Mouse (Mus musculus) MEL (cell line): ENCODE measurements at regions not wholly inside any gene's neighbourhood (a gene's known extent, or its start where the extent isn't known, plus 50 kb on each side); places are given as distances from the start of the nearest gene placed in this dataset.

Experiments used
- CTCF ChIP-seq, 3 experiments: IDR thresholded peaks in 2 of 3; conservative IDR thresholded peaks in 1 of 3; 2 replicates each; pipeline ENCODE4 v1.5.1; 2011 to 2012; ENCODE audit warnings: low read length in 3 of 3, low read depth in 2 of 3, mild to moderate bottlenecking in 2 of 3, improper control_type of control experiment in 1 of 3, inconsistent platforms in 1 of 3, mixed read lengths in 1 of 3, moderate library complexity in 1 of 3; ENCODE audit not compliant: control insufficient read depth in 1 of 3, insufficient read depth in 1 of 3, poor library complexity in 1 of 3, severe bottlenecking in 1 of 3
- EP300 ChIP-seq, 2 experiments: IDR thresholded peaks; 2 replicates each; pipeline ENCODE4 v1.6.1; 2011; ENCODE audit warnings: improper control_type of control experiment in 2 of 2, low read length in 2 of 2, low read depth in 1 of 2, mild to moderate bottlenecking in 1 of 2
- MAZ ChIP-seq: IDR thresholded peaks from 2 replicates; pipeline ENCODE4 v1.6.1; 2012; ENCODE audit warnings: low read depth, mild to moderate bottlenecking, inconsistent platforms, low read length, improper control_type of control experiment
- POLR2A ChIP-seq, 2 experiments: IDR thresholded peaks; 2 replicates each; pipeline ENCODE4 v1.6.1; 2011 to 2012; ENCODE audit warnings: low read length in 2 of 2, mild to moderate bottlenecking in 2 of 2, control low read depth in 1 of 2, improper control_type of control experiment in 1 of 2, low read depth in 1 of 2, moderate library complexity in 1 of 2; ENCODE audit not compliant: control insufficient read depth in 1 of 2, insufficient read depth in 1 of 2, poor library complexity in 1 of 2

DNA sequence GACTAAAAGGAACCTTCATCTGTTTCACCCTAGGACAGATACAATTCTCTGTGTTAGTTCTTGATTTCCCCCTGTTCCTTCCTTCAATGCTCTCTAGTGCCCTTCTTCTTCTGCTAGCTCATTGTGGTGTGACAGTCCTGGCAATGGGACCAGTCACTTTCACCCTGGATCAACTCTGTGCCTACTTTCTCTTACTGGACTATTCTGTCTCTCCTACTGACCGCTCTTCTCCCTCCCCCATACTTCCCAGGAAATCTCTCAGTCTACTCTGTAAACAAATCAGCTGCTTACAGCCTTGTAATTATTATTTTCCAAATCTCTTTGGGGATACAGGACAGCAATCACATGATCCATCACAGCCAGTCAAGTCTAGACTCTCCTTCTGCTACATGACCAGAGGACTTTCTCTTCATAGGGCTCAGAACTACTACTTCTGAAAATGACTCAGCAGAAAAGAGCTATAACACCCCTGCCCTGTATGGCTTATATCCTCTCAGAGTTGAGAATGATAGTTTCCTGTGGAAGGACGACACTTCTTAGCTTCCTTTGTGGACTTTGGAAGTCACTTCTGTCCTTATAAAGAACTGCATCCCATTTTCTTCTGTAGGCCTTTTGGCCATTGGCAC lies 86.8 kb upstream of the Adgra3 start:
- TF ChIP-seq CTCF (IDR thresholded peaks at IDR 0.05 in 2 of 3, conservative IDR thresholded peaks at IDR 0.05 in 1 of 3; ENCODE audit: control insufficient read depth in 1 of 3, insufficient read depth in 1 of 3, low read depth in 2 of 3, low read length in 3 of 3, poor library complexity in 1 of 3, severe bottlenecking in 1 of 3) (no peak), EP300 (IDR thresholded peaks at IDR 0.05; ENCODE audit: low read depth in 1 of 2, low read length in 2 of 2) (no peak), MAZ (no peak), POLR2A (IDR thresholded peaks at IDR 0.05; ENCODE audit: control insufficient read depth in 1 of 2, insufficient read depth in 1 of 2, low read depth in 1 of 2, low read length in 2 of 2, poor library complexity in 1 of 2) (no peak)
